8 mouse cellular contexts compared by ENCODE assay signal in the genomic region with DNA sequence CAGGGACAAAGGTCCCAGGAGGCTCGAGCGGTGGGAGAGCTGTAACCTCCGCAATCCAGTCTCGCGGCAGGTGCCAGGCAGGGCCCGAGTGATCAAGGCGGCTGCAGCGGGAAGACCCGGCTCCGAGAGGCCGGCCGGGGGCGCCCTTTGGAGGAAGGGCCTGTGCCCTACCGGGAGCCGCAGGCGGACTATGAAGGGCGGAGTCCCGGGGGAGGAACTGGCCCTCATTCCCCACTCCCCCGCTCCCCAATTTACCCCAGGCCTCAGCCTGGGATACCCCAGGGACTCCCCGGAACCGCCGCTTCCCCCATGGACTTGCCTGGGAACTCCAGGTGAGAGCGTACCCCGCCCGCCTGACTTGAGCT. TPM values are rescaled to one million over a fixed set of nuclear protein-coding genes. Genes with fewer than 3 reads are reported as not detected.
DNase-seq lines count a peak whose midpoint lies in the region; ATAC-seq lines count a peak whose summit lies in the region.

No protein-coding gene starts in this region.

- peak; percentile 60 for DNase-seq in left cerebral cortex, postnatal 4 days
- no peak for DNase-seq in left cerebral cortex, adult 9 months (ENCODE audit: low spot score in 2 of 2)
- peak; percentile 59 for DNase-seq in adrenal gland, postnatal 25 days
- DNase-seq in kidney, postnatal 4 days: peak; percentile 66 to 80
- peak; percentile 49 to 56 for DNase-seq in thymus, postnatal 10 days (ENCODE audit: low spot score in 2 of 2)
- DNase-seq in layer of hippocampus, postnatal 14 days (ENCODE audit: low spot score in 2 of 2): no peak

- peak; percentile 38 for ATAC-seq in erythroblast, adult 5-6 weeks (replicated peaks; ENCODE audit: low FRiP score, poor library complexity, severe bottlenecking)
- peak; percentile 29 for ATAC-seq in midbrain, embryonic 16.5 days

- H3K9me3 ChIP-seq in midbrain, embryonic 16.5 days (replicated peaks; ENCODE audit: control insufficient read depth, low read length, poor library complexity, severe bottlenecking): no peaks in the 10 kb centered on the region

- H3K27me3 ChIP-seq in midbrain, embryonic 16.5 days (ENCODE audit: control insufficient read depth, insufficient read depth, low read depth, low read length): no peaks in the 10 kb centered on the region

- peak overlapping the region; percentile 72 for H3K4me3 ChIP-seq in midbrain, embryonic 16.5 days (ENCODE audit: low read depth, low read length)

- peak overlapping the region; percentile 90 for H3K9ac ChIP-seq in midbrain, embryonic 16.5 days (ENCODE audit: low read depth, low read length)

- peak overlapping the region; percentile 97 for H3K27ac ChIP-seq in midbrain, embryonic 16.5 days (ENCODE audit: low read length)

- intact Hi-C loops in left cerebral cortex, postnatal 4 days (cut with DNase I): loop anchor here (10.0 kb wide), 1 partner anchor 107 kb away; no protein-coding TSS in a partner anchor

- H3K4me1 ChIP-seq in midbrain, embryonic 16.5 days (ENCODE audit: control insufficient read depth, insufficient read depth, low read length): peaks cover 19% of the 10 kb centered on the region

- peaks cover 21% of the 10 kb centered on the region for H3K36me3 ChIP-seq in midbrain, embryonic 16.5 days (ENCODE audit: control insufficient read depth, insufficient read depth, low read length)

- H3K4me2 ChIP-seq in midbrain, embryonic 16.5 days (ENCODE audit: low read length): peak overlapping the region; percentile 94

- WGBS in midbrain, embryonic 16.5 days: 0% methylated on average over 25 of the region's 25 CpGs

RNA-seq across cellular contexts. Expression of a gene that starts 7.4 kb away (rescaled TPM):
- total RNA-seq in left cerebral cortex, postnatal 4 days (2021): 10 to 100 TPM; 70.8 to 71.2 TPM
- total RNA-seq in adrenal gland, postnatal 25 days (2021): 84.4 and 86.7 TPM in 2 replicates
- total RNA-seq in erythroblast, adult 5-6 weeks (2015; ENCODE audit: low replicate concordance): 154 and 157 TPM in 2 replicates
- 61.2 and 79.1 TPM in 2 replicates for total RNA-seq in erythroblast, adult 5-6 weeks (2017; ENCODE audit: low replicate concordance)
- polyA plus RNA-seq in midbrain, embryonic 16.5 days (2015; fragmentation: Nextera tagmentation; extraction: Ambion mirVana): 9.1 and 12.5 TPM in 2 replicates
- total RNA-seq in layer of hippocampus, postnatal 14 days (2021): 10 to 100 TPM; 62.9 to 66.8 TPM

RNA-seq across cellular contexts. Expression of a gene that starts 12.2 kb away (rescaled TPM):
- total RNA-seq in left cerebral cortex, postnatal 4 days (2021): 10 to 100 TPM; 35.4 to 35.6 TPM
- 62.4 and 63.3 TPM in 2 replicates for total RNA-seq in adrenal gland, postnatal 25 days (2021)
- total RNA-seq in erythroblast, adult 5-6 weeks (2015; ENCODE audit: low replicate concordance): 65.2 and 71.7 TPM in 2 replicates
- total RNA-seq in erythroblast, adult 5-6 weeks (2017; ENCODE audit: low replicate concordance): 25.4 and 41.3 TPM in 2 replicates
- 32.9 and 36.0 TPM in 2 replicates for polyA plus RNA-seq in midbrain, embryonic 16.5 days (2015; fragmentation: Nextera tagmentation; extraction: Ambion mirVana)
- total RNA-seq in layer of hippocampus, postnatal 14 days (2021): 10 to 100 TPM; 29.4 to 31.3 TPM

RNA-seq across cellular contexts. Expression of a gene that starts 22.7 kb away (rescaled TPM):
- 1 to 10 TPM; 9.5 to 9.7 TPM for total RNA-seq in left cerebral cortex, postnatal 4 days (2021)
- 3.3 and 4.2 TPM in 2 replicates for total RNA-seq in adrenal gland, postnatal 25 days (2021)
- total RNA-seq in erythroblast, adult 5-6 weeks (2015; ENCODE audit: low replicate concordance): not detected in 2 replicates
- total RNA-seq in erythroblast, adult 5-6 weeks (2017; ENCODE audit: low replicate concordance): 0.26 and 2.4 TPM in 2 replicates
- polyA plus RNA-seq in midbrain, embryonic 16.5 days (2015; fragmentation: Nextera tagmentation; extraction: Ambion mirVana): 16.5 and 17.6 TPM in 2 replicates
- total RNA-seq in layer of hippocampus, postnatal 14 days (2021): 1 to 10 TPM; 7.3 to 8.1 TPM

RNA-seq across cellular contexts. Expression of a gene that starts 40.2 kb away (rescaled TPM):
- 100 to 1,000 TPM; 113 to 128 TPM for total RNA-seq in left cerebral cortex, postnatal 4 days (2021)
- total RNA-seq in adrenal gland, postnatal 25 days (2021): 111 and 125 TPM in 2 replicates
- 51.9 and 52.5 TPM in 2 replicates for total RNA-seq in erythroblast, adult 5-6 weeks (2015; ENCODE audit: low replicate concordance)
- 59.9 and 65.1 TPM in 2 replicates for total RNA-seq in erythroblast, adult 5-6 weeks (2017; ENCODE audit: low replicate concordance)
- polyA plus RNA-seq in midbrain, embryonic 16.5 days (2015; fragmentation: Nextera tagmentation; extraction: Ambion mirVana): 38.4 and 49.5 TPM in 2 replicates
- 100 to 1,000 TPM; 104 to 115 TPM for total RNA-seq in layer of hippocampus, postnatal 14 days (2021)

RNA-seq across cellular contexts. Expression of a gene that starts 47.8 kb away (rescaled TPM):
- total RNA-seq in left cerebral cortex, postnatal 4 days (2021): 10 to 100 TPM; 14.5 to 14.6 TPM
- 21.7 and 31.3 TPM in 2 replicates for total RNA-seq in adrenal gland, postnatal 25 days (2021)
- 27.9 and 44.5 TPM in 2 replicates for total RNA-seq in erythroblast, adult 5-6 weeks (2015; ENCODE audit: low replicate concordance)
- 17.4 and 34.6 TPM in 2 replicates for total RNA-seq in erythroblast, adult 5-6 weeks (2017; ENCODE audit: low replicate concordance)
- 14.1 and 15.7 TPM in 2 replicates for polyA plus RNA-seq in midbrain, embryonic 16.5 days (2015; fragmentation: Nextera tagmentation; extraction: Ambion mirVana)
- 10 to 100 TPM in 1 of 2 experiments, 1 to 10 TPM in 1; 9.8 to 11.0 TPM for total RNA-seq in layer of hippocampus, postnatal 14 days (2021)

Comparison
In these comparisons a context has a peak if more than half of its experiments do, and no peak if none do; other contexts are left out.
1. DNase-seq: peak in left cerebral cortex, postnatal 4 days (single experiment), adrenal gland, postnatal 25 days (single experiment), kidney, postnatal 4 days (2 of 2) and thymus, postnatal 10 days (2 of 2); none in left cerebral cortex, adult 9 months (0 of 2) and layer of hippocampus, postnatal 14 days (0 of 2).